Mouse (Mus musculus): ENCODE measurements around the gene Sox9. TPM values are rescaled to one million over a fixed set of nuclear protein-coding genes. Genes with fewer than 3 reads are reported as not detected.

The Sox9 gene
- polyA plus RNA-seq, 1 experiment from 2014 or later, result 180 TPM

- Histone ChIP-seq H3K9ac (ENCODE audit: low read length) (peak overlapping the region; percentile 47), H3K27me3 (ENCODE audit: control insufficient read depth, insufficient read depth, low read length) (no peaks in the 10 kb centered on the region), H3K36me3 (ENCODE audit: control insufficient read depth, insufficient read depth, low read length) (no peaks in the 10 kb centered on the region), H3K27ac (ENCODE audit: low read depth, low read length) (peak overlapping the region; percentile 90), H3K4me1 (replicated peaks; ENCODE audit: control insufficient read depth, insufficient read depth, low read length) (peaks cover 25% of the 10 kb centered on the region), H3K9me3 (ENCODE audit: control insufficient read depth, low read length) (no peaks in the 10 kb centered on the region), H3K4me3 (ENCODE audit: low read depth, low read length) (peak overlapping the region; percentile 19), H3K4me2 (ENCODE audit: low read depth, low read length, severe bottlenecking) (peak overlapping the region; percentile 62)
- DNase-seq (ENCODE audit: low spot score) (peak; percentile 85), ATAC-seq (replicated peaks; ENCODE audit: low FRiP score) (peak; percentile 96)
- WGBS, result 4% methylated on average over 18 of the region's 19 CpGs
Observed at GRCm38 (mm10) chr11:112811152-112811871, 29.3 kb downstream of the Sox9 start.

DNA sequence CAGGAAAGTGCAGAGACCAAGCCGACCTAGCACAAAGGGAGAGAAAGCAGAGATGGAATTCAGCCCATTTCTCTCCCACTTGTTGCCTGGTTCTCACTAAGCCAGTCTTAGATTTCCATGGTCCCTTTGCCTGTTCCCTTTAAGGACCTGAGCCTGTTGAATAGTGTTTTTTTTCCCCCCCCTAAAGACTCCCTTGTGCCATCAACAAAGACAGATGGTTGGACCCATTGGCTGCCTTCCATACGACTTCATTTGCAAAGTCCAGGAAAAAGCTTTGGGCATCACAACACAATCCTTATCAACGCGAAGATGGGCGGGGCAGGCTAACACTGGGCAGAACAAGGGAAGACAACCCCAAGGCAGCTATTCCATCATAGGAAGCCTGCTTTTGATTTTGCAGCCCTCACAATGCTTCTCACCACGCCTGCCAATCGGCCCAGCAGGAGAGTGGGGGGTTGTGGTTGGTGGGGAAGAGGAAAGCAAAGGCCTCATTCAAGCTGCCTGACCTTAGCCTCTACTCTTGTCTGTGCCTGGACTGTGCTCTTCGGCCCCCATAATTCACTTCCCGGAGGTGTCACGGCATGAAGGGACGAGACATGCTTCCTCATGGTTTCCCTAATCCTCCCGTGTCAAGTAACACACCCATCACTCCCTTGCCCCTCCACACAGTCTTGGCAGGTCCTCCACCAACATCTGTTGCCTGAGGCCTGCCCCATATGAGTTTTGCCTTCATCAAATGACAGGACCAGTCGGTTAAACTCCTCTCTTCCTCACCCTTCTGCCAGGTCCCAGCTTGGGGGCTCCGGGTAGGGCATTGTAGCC lies 36.0 kb downstream of the Sox9 start:
- peaks cover 3% of the 10 kb centered on the region; the same call in 1 of the 2 replicates for H3K4me1 ChIP-seq (replicated peaks; ENCODE audit: control insufficient read depth, insufficient read depth, low read length)
- H3K27me3 ChIP-seq (ENCODE audit: control insufficient read depth, insufficient read depth, low read length), result no peaks in the 10 kb centered on the region
- H3K27ac ChIP-seq (ENCODE audit: low read depth, low read length), result no peak overlapping the region
- 74% methylated on average over 14 of the region's 14 CpGs for WGBS
- H3K9ac ChIP-seq (ENCODE audit: low read length), result no peak overlapping the region
- ATAC-seq (replicated peaks; ENCODE audit: low FRiP score) (0 out of 2 replicates have a peak, but pooled peaks have one; percentile 24), DNase-seq (ENCODE audit: low spot score) (no peak)
- no peak overlapping the region for H3K4me2 ChIP-seq (ENCODE audit: low read depth, low read length, severe bottlenecking)
- H3K4me3 ChIP-seq (ENCODE audit: low read depth, low read length), result no peak overlapping the region
- H3K9me3 ChIP-seq (ENCODE audit: control insufficient read depth, low read length), result no peaks in the 10 kb centered on the region
- H3K36me3 ChIP-seq (ENCODE audit: control insufficient read depth, insufficient read depth, low read length), result no peaks in the 10 kb centered on the region

DNA sequence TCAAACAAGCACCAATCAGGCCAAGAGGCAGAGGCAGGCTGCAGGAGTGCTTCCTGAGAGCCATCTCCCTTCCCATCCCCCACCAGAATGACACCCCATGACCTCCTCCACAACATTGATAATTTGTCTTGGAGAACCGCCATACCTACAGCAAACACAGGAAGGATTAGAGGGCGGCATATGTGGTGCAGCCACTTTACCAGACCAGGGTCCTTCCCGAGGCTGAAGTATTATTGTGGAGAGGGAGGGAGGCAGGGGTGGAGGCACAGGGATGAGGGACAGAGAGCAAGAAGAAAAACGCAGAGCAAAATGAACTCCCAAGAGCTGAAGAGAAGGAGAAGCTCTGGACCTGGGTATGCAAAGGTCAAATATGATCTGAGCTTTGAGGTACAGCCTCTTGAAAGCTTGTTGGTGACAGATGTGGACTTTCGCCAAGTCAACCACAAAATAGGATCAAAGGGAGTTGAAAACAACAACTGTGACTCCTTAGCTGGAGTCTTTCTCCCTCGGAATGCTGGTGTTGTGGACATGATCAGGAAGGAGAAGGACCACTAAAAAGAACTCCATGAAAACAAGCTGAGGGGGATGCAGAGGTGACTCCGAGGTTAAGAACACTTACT lies 36.7 kb downstream of the Sox9 start:
- ATAC-seq (replicated peaks; ENCODE audit: low FRiP score) (no peak), DNase-seq (ENCODE audit: low spot score) (no peak)
- Histone ChIP-seq H3K36me3 (ENCODE audit: control insufficient read depth, insufficient read depth, low read length) (no peaks in the 10 kb centered on the region), H3K27me3 (ENCODE audit: control insufficient read depth, insufficient read depth, low read length) (no peaks in the 10 kb centered on the region), H3K4me3 (ENCODE audit: low read depth, low read length) (no peak overlapping the region), H3K9me3 (ENCODE audit: control insufficient read depth, low read length) (no peaks in the 10 kb centered on the region), H3K4me2 (ENCODE audit: low read depth, low read length, severe bottlenecking) (no peak overlapping the region), H3K27ac (ENCODE audit: low read depth, low read length) (no peak overlapping the region), H3K4me1 (replicated peaks; ENCODE audit: control insufficient read depth, insufficient read depth, low read length) (no peaks in the 10 kb centered on the region; the same call in 1 of the 2 replicates), H3K9ac (ENCODE audit: low read length) (no peak overlapping the region)
- 68% methylated on average over 7 of the region's 7 CpGs for WGBS

- DNase-seq (ENCODE audit: low spot score) (no peak), ATAC-seq (replicated peaks; ENCODE audit: low FRiP score) (no peak)
- Histone ChIP-seq H3K4me2 (ENCODE audit: low read depth, low read length, severe bottlenecking) (no peak overlapping the region), H3K9me3 (ENCODE audit: control insufficient read depth, low read length) (no peaks in the 10 kb centered on the region), H3K4me3 (ENCODE audit: low read depth, low read length) (no peak overlapping the region), H3K36me3 (ENCODE audit: control insufficient read depth, insufficient read depth, low read length) (no peaks in the 10 kb centered on the region), H3K27ac (ENCODE audit: low read depth, low read length) (no peak overlapping the region), H3K9ac (ENCODE audit: low read length) (no peak overlapping the region), H3K27me3 (ENCODE audit: control insufficient read depth, insufficient read depth, low read length) (no peaks in the 10 kb centered on the region), H3K4me1 (replicated peaks; ENCODE audit: control insufficient read depth, insufficient read depth, low read length) (no peaks in the 10 kb centered on the region; the same call in 1 of the 2 replicates)
- 85% methylated on average over 2 of the region's 2 CpGs for WGBS
Observed at GRCm38 (mm10) chr11:112821536-112821935, 39.5 kb downstream of the Sox9 start.

GRCm38 (mm10) chr11:112824146-112824545 lies 42.1 kb downstream of the Sox9 start:
- Histone ChIP-seq H3K9ac (ENCODE audit: low read length) (no peak overlapping the region), H3K27ac (ENCODE audit: low read depth, low read length) (no peak overlapping the region), H3K36me3 (ENCODE audit: control insufficient read depth, insufficient read depth, low read length) (no peaks in the 10 kb centered on the region), H3K4me1 (replicated peaks; ENCODE audit: control insufficient read depth, insufficient read depth, low read length) (no peaks in the 10 kb centered on the region; the same call in 1 of the 2 replicates), H3K4me3 (ENCODE audit: low read depth, low read length) (no peak overlapping the region), H3K27me3 (ENCODE audit: control insufficient read depth, insufficient read depth, low read length) (no peaks in the 10 kb centered on the region), H3K9me3 (ENCODE audit: control insufficient read depth, low read length) (no peaks in the 10 kb centered on the region), H3K4me2 (ENCODE audit: low read depth, low read length, severe bottlenecking) (no peak overlapping the region)
- DNase-seq (ENCODE audit: low spot score) (no peak), ATAC-seq (replicated peaks; ENCODE audit: low FRiP score) (no peak)
- 67% methylated on average over 3 of the region's 3 CpGs for whole genome bisulfite sequencing

DNA sequence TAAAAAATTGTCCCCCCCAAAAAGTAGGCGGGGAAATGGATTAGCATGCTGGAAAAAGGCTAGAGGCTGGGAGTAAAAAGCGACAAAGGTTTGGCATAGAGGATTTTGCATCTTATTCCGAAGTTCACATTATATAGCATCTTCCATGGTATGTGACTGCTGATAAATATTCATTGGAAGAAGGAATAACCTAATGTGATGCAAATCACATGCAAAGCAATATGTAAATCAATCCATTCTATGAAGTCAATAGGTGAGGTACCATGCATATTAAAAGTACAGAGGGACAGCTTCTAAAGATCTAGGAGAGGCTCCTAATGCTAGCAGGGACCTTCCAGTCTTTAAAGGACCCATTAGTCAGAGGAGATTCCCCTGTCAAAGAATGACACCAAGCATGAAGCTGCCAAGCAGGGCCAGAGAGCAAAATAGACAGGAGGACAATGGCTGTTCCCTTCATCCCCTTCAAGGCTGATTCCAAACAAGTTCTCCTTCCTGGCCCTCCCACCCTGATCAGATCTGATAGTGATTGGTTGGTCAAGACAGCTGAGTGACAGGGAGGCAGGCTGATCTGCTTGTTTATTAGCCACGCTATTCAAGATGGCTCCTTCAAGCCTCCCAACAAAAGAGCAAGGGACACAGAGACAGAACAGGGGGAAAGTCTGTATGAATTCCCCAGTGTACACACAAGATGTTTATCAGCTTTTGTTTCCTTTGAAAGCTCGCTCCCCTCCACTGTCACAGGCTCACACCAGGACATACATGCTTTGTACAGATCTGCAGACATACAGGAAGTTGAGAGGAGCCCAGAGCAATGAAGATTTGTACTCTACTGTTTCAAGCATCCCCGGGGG lies 44.4 kb downstream of the Sox9 start:
- Histone ChIP-seq H3K4me2 (ENCODE audit: low read depth, low read length, severe bottlenecking) (no peak overlapping the region), H3K36me3 (ENCODE audit: control insufficient read depth, insufficient read depth, low read length) (no peaks in the 10 kb centered on the region), H3K9ac (ENCODE audit: low read length) (no peak overlapping the region), H3K4me1 (replicated peaks; ENCODE audit: control insufficient read depth, insufficient read depth, low read length) (no peaks in the 10 kb centered on the region), H3K9me3 (ENCODE audit: control insufficient read depth, low read length) (no peaks in the 10 kb centered on the region), H3K27ac (ENCODE audit: low read depth, low read length) (no peak overlapping the region), H3K27me3 (ENCODE audit: control insufficient read depth, insufficient read depth, low read length) (no peaks in the 10 kb centered on the region), H3K4me3 (ENCODE audit: low read depth, low read length) (no peak overlapping the region)
- 73% methylated on average over 6 of the region's 6 CpGs for WGBS
- DNase-seq (ENCODE audit: low spot score), result no peak
- peak; percentile 65; the same call in 1 of the 2 replicates for ATAC-seq (replicated peaks; ENCODE audit: low FRiP score)

- WGBS, result 69% methylated on average over 6 of the region's 6 CpGs
- Histone ChIP-seq H3K4me1 (replicated peaks; ENCODE audit: control insufficient read depth, insufficient read depth, low read length) (no peaks in the 10 kb centered on the region), H3K4me3 (ENCODE audit: low read depth, low read length) (no peak overlapping the region), H3K9me3 (ENCODE audit: control insufficient read depth, low read length) (no peaks in the 10 kb centered on the region), H3K4me2 (ENCODE audit: low read depth, low read length, severe bottlenecking) (no peak overlapping the region), H3K27ac (ENCODE audit: low read depth, low read length) (no peak overlapping the region), H3K9ac (ENCODE audit: low read length) (no peak overlapping the region), H3K27me3 (ENCODE audit: control insufficient read depth, insufficient read depth, low read length) (no peaks in the 10 kb centered on the region), H3K36me3 (ENCODE audit: control insufficient read depth, insufficient read depth, low read length) (no peaks in the 10 kb centered on the region)
- ATAC-seq (replicated peaks; ENCODE audit: low FRiP score) (no peak), DNase-seq (ENCODE audit: low spot score) (no peak)
Observed at GRCm38 (mm10) chr11:112827044-112827347, 45.0 kb downstream of the Sox9 start.

All from forebrain, embryonic 11.5 days (tissue).